Mouse (Mus musculus) embryonic fibroblast, embryonic 13.5 days (primary cell): ENCODE measurements around the gene 3110009E18Rik.

ENCODE experiments used
- CTCF ChIP-seq: IDR thresholded peaks from 2 replicates; pipeline ENCODE4 v1.5.1; 2011; ENCODE audit warnings: mild to moderate bottlenecking, control low read depth, low read length, moderate library complexity, borderline replicate concordance; ENCODE audit not compliant: insufficient read depth
- POLR2A ChIP-seq: IDR thresholded peaks from 2 replicates; pipeline ENCODE4 v1.6.1; 2011; ENCODE audit warnings: low read depth, mild to moderate bottlenecking, control low read depth, low read length, moderate library complexity

DNA sequence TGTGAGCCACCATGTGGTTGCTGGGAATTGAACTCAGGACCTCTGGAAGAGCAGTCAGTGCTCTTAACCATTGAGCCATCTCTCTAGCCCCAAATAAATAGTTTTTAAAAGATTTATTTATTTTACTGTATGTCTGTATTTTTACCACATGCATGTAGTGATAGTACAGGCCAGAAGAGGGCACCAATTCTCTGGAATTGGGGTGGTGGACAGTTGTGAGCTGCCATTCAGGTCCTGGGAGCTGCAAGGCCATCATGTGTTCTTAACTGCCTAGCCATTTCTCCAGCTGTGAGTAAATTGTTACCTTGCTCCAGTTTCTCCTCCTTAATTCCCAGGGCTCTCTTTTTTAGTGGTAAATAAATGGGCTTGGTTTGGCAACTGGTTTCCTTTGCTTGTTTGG is 33.2 kb downstream of the 3110009E18Rik start:
- TF ChIP-seq CTCF (peak; percentile 21; the same call in 1 of the 2 replicates), POLR2A (no peak)
